Mouse (Mus musculus): Measurements from ENCODE around the gene Sarnp. TPM values are rescaled to one million over a fixed set of nuclear protein-coding genes. Genes with fewer than 3 reads are reported as not detected.
"Not testable (repeated sequence)": the region's sequence is repeated elsewhere in the genome, so short reads cannot be mapped to it uniquely, and the experiment has no call there.

Gene Sarnp
- polyA plus RNA-seq, 1 experiment: 56.6 TPM

GRCm38 (mm10) chr10:128822135-128822534, 5.0 kb downstream of the Sarnp start:
- Histone ChIP-seq H3K27me3 (ENCODE audit: control insufficient read depth, insufficient read depth, insufficient read length) (no peaks in the 10 kb centered on the region), H3ac (ENCODE audit: control insufficient read depth, insufficient read length, low read depth) (peak overlapping the region; percentile 90), H3K4me3 (ENCODE audit: insufficient read depth, poor library complexity, severe bottlenecking) (peak overlapping the region; percentile 90), H3K36me3 (ENCODE audit: control insufficient read depth, insufficient read depth) (peaks cover 64% of the 10 kb centered on the region), H3K79me3 (ENCODE audit: low read depth) (peaks cover 55% of the 10 kb centered on the region), H3K79me2 (ENCODE audit: control insufficient read depth, insufficient read depth) (peaks cover 54% of the 10 kb centered on the region)
- TF ChIP-seq USF1 (IDR thresholded peaks at IDR 0.05; ENCODE audit: low read depth) (no peak), MYOG (IDR thresholded peaks at IDR 0.05; ENCODE audit: control insufficient read depth, extremely low read depth, insufficient read length) (no peak)

GRCm38 (mm10) chr10:128823087-128823486, 6.0 kb downstream of the Sarnp start:
- not testable (repeated sequence) for H3ac ChIP-seq (ENCODE audit: control insufficient read depth, insufficient read length, low read depth); H3K27me3 ChIP-seq (ENCODE audit: control insufficient read depth, insufficient read depth, insufficient read length)
- Histone ChIP-seq H3K36me3 (ENCODE audit: control insufficient read depth, insufficient read depth) (peaks cover 64% of the 10 kb centered on the region), H3K79me3 (ENCODE audit: low read depth) (peaks cover 64% of the 10 kb centered on the region), H3K4me3 (ENCODE audit: insufficient read depth, poor library complexity, severe bottlenecking) (peak overlapping the region; percentile 90), H3K79me2 (ENCODE audit: control insufficient read depth, insufficient read depth) (peaks cover 64% of the 10 kb centered on the region)

DNA sequence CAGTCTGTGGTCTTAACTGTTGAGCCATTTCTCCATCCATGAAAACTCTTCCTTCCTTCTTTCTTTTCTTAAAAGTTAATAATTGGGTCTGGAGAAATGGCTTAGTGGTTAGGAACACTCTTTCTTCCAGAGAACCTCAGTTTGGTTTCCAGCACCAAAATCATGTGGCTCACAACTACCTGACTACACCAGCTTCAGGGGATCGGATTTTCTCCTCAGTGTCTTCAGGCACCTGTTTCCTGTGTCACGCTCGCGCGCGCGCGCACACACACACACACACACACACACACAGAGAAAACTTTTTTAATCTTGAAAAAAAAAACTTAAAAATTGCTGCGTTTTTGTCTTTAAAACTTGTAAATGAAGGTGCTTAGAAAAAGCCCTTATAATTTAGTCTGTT, 6.7 kb downstream of the Sarnp start:
- Histone ChIP-seq H3K4me3 (ENCODE audit: insufficient read depth, poor library complexity, severe bottlenecking) (no peak overlapping the region), H3K79me3 (ENCODE audit: low read depth) (peaks cover 71% of the 10 kb centered on the region), H3ac (ENCODE audit: control insufficient read depth, insufficient read length, low read depth) (no peak overlapping the region), H3K27me3 (ENCODE audit: control insufficient read depth, insufficient read depth, insufficient read length) (no peaks in the 10 kb centered on the region), H3K79me2 (ENCODE audit: control insufficient read depth, insufficient read depth) (peaks cover 71% of the 10 kb centered on the region), H3K36me3 (ENCODE audit: control insufficient read depth, insufficient read depth) (peaks cover 61% of the 10 kb centered on the region)
- TF ChIP-seq MYOG (IDR thresholded peaks at IDR 0.05; ENCODE audit: control insufficient read depth, extremely low read depth, insufficient read length): no peak
- no peak for TF ChIP-seq CTCF (IDR thresholded peaks at IDR 0.05; ENCODE audit: control insufficient read depth, insufficient read depth, insufficient read length)
- no peak for TF ChIP-seq MYOD1 (IDR thresholded peaks at IDR 0.05; ENCODE audit: control insufficient read depth, insufficient read length, low read depth)
- TF ChIP-seq FOSL1 (IDR thresholded peaks at IDR 0.05; ENCODE audit: insufficient read depth, low read length, poor library complexity, severe bottlenecking): no peak
- no peak for TF ChIP-seq MAX (IDR thresholded peaks at IDR 0.05)
- TF ChIP-seq CEBPB (IDR thresholded peaks at IDR 0.05; ENCODE audit: low read depth): no peak
- no peak for TF ChIP-seq USF1 (IDR thresholded peaks at IDR 0.05; ENCODE audit: low read depth)

DNA sequence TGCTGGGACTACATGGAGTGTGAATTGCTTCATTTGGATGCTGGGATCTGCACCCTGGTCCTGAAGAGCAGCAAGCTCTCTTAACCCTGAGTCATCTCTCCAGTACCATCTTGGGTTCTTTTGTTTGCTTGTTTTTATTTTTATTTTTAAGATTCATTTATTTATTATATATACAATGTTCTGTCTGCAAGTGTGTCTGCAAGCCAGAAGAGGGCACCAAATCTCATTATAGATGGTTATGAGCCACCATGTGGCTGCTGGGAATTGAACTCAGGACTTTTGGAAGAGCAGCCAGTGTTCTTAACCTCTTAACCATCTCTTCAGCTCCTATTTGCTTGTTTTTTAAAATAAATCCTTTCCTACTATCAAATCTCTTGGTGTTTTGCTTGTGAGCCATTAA, 20.3 kb downstream of the Sarnp start:
- no peaks in the 10 kb centered on the region for H3K27me3 ChIP-seq (ENCODE audit: control insufficient read depth, insufficient read depth, insufficient read length)
- H3ac ChIP-seq (ENCODE audit: control insufficient read depth, insufficient read length, low read depth): no peak overlapping the region
- no peak overlapping the region for H3K4me3 ChIP-seq (ENCODE audit: insufficient read depth, poor library complexity, severe bottlenecking)
- peaks cover 25% of the 10 kb centered on the region for H3K79me3 ChIP-seq (ENCODE audit: low read depth)
- H3K36me3 ChIP-seq (ENCODE audit: control insufficient read depth, insufficient read depth): peaks cover 98% of the 10 kb centered on the region
- peaks cover 50% of the 10 kb centered on the region for H3K79me2 ChIP-seq (ENCODE audit: control insufficient read depth, insufficient read depth)
- TF ChIP-seq CTCF (IDR thresholded peaks at IDR 0.05; ENCODE audit: control insufficient read depth, insufficient read depth, insufficient read length): no peak
- no peak for TF ChIP-seq MYOG (IDR thresholded peaks at IDR 0.05; ENCODE audit: control insufficient read depth, extremely low read depth, insufficient read length)
- no peak for TF ChIP-seq FOSL1 (IDR thresholded peaks at IDR 0.05; ENCODE audit: insufficient read depth, low read length, poor library complexity, severe bottlenecking)
- no peak for TF ChIP-seq USF1 (IDR thresholded peaks at IDR 0.05; ENCODE audit: low read depth)
- TF ChIP-seq MYOD1 (IDR thresholded peaks at IDR 0.05; ENCODE audit: control insufficient read depth, insufficient read length, low read depth): no peak
- no peak for TF ChIP-seq MAX (IDR thresholded peaks at IDR 0.05)
- no peak for TF ChIP-seq CEBPB (IDR thresholded peaks at IDR 0.05; ENCODE audit: low read depth)

DNA sequence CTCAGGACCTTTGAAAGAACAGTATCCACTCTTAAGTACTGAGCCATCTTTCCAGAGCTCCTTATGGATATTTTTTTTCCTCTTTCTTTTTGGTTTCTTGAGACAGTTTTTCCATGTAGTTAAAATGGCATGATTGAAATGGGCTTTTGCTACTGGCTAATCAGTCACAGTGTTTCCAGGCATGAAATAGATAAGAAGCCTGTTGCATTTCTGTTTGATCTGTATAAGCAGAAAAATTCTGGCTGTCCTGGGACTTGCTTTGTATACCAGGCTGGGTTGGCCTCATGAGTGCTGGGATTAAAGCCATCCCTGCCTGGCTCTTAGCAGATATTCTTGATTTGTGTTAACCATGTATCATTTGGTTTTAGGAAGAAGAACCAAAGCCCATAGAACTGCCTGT, 22.3 kb downstream of the Sarnp start:
- peaks cover 35% of the 10 kb centered on the region for H3K79me2 ChIP-seq (ENCODE audit: control insufficient read depth, insufficient read depth)
- no peak overlapping the region for H3ac ChIP-seq (ENCODE audit: control insufficient read depth, insufficient read length, low read depth)
- no peak overlapping the region for H3K4me3 ChIP-seq (ENCODE audit: insufficient read depth, poor library complexity, severe bottlenecking)
- H3K79me3 ChIP-seq (ENCODE audit: low read depth): peaks cover 15% of the 10 kb centered on the region
- H3K36me3 ChIP-seq (ENCODE audit: control insufficient read depth, insufficient read depth): peaks cover 92% of the 10 kb centered on the region
- no peaks in the 10 kb centered on the region for H3K27me3 ChIP-seq (ENCODE audit: control insufficient read depth, insufficient read depth, insufficient read length)
- no peak for TF ChIP-seq USF1 (IDR thresholded peaks at IDR 0.05; ENCODE audit: low read depth)
- no peak for TF ChIP-seq MAX (IDR thresholded peaks at IDR 0.05)
- TF ChIP-seq FOSL1 (IDR thresholded peaks at IDR 0.05; ENCODE audit: insufficient read depth, low read length, poor library complexity, severe bottlenecking): no peak
- TF ChIP-seq MYOG (IDR thresholded peaks at IDR 0.05; ENCODE audit: control insufficient read depth, extremely low read depth, insufficient read length): no peak
- no peak for TF ChIP-seq MYOD1 (IDR thresholded peaks at IDR 0.05; ENCODE audit: control insufficient read depth, insufficient read length, low read depth)
- TF ChIP-seq CEBPB (IDR thresholded peaks at IDR 0.05; ENCODE audit: low read depth): no peak
- TF ChIP-seq CTCF (IDR thresholded peaks at IDR 0.05; ENCODE audit: control insufficient read depth, insufficient read depth, insufficient read length): no peak

- Histone ChIP-seq H3K36me3 (ENCODE audit: control insufficient read depth, insufficient read depth) (peaks cover 90% of the 10 kb centered on the region), H3K79me3 (ENCODE audit: low read depth) (peaks cover 11% of the 10 kb centered on the region), H3K79me2 (ENCODE audit: control insufficient read depth, insufficient read depth) (peaks cover 31% of the 10 kb centered on the region), H3K27me3 (ENCODE audit: control insufficient read depth, insufficient read depth, insufficient read length) (no peaks in the 10 kb centered on the region), H3K4me3 (ENCODE audit: insufficient read depth, poor library complexity, severe bottlenecking) (no peak overlapping the region), H3ac (ENCODE audit: control insufficient read depth, insufficient read length, low read depth) (no peak overlapping the region)
- TF ChIP-seq MAX (IDR thresholded peaks at IDR 0.05) (no peak), MYOD1 (IDR thresholded peaks at IDR 0.05; ENCODE audit: control insufficient read depth, insufficient read length, low read depth) (no peak), USF1 (IDR thresholded peaks at IDR 0.05; ENCODE audit: low read depth) (no peak), CTCF (IDR thresholded peaks at IDR 0.05; ENCODE audit: control insufficient read depth, insufficient read depth, insufficient read length) (no peak), FOSL1 (IDR thresholded peaks at IDR 0.05; ENCODE audit: insufficient read depth, low read length, poor library complexity, severe bottlenecking) (no peak)
These were observed 23.5 kb downstream of the Sarnp start for GRCm38 (mm10) chr10:128840612-128841011.
